Mouse (Mus musculus) spleen, postnatal 14 days (tissue): ENCODE measurements around the gene Fstl3.
"Not testable (repeated sequence)": the region's sequence is repeated elsewhere in the genome, so short reads cannot be mapped to it uniquely, and the experiment has no call there.

ENCODE experiments used
- DNase-seq, 2 experiments: peaks; one replicate each; pipeline ENCODE4 v3.0.0; 2021 to 2022; ENCODE audit warnings: low spot score in 2 of 2

Gene Fstl3

DNA sequence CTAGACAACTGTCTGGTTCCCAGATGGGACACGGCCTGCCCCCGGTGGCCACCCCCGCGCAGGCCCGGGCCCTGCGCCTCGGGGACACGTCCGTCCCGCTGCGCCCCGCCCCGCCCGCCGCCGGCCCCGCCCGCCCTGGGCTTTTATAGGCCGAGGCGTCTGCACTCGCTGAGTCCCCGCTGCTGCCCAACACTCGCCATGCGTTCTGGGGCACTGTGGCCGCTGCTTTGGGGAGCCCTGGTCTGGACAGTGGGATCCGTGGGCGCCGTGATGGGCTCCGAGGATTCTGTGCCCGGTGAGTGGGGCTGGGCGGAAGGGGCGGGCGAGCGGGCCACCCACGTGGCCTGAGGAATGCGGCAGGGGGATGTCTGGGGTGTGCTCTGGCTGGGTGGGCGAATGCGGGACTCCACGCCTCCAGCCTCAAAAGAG lies at the start of gene Fstl3:
Fstl3 (plus strand) TSS at position 170 of the 429 bp plus-strand sequence.
- DNase-seq = no peak

DNA sequence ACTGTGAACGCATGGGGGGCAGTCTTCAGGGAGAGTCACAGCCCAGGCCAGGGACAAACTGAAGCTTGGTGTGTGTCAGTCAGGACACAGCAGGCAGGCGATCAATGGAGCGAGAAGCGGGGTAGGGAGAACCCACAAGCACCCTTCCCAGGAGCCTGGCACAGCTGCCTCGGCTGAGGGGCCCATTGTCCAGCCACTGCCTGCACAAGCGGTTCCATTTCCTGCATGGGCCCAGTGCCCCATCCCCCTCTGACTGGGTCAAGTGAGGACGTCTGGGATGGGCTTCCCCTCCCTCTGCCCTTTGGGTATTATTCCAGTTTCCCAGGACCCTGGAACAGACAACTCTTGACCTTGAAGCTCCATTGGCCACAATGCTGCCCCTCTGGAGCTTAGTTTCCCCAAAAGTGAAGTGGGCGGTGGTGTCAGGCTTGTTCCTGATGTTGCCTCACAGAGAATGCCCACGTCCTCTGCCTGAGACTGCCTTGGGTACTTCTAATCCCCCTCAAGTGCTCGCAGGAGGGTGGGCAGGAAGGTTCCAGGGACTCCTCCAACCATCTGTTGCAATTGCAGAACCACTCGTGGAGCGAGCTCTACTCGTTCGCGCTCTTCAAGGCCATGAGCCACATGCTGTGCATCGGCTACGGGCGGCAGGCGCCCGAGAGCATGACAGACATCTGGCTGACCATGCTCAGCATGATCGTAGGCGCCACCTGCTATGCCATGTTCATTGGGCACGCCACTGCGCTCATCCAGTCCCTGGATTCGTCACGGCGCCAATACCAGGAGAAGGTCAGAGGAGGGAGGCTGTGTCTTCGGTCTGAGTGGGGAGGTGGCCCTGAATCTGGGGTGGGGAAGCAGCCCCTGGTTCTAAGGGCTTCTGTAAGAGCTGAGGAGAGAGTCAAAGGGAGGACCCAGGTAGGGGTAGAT lies 48.5 kb upstream of the Fstl3 start:
- DNase-seq = no peak

DNA sequence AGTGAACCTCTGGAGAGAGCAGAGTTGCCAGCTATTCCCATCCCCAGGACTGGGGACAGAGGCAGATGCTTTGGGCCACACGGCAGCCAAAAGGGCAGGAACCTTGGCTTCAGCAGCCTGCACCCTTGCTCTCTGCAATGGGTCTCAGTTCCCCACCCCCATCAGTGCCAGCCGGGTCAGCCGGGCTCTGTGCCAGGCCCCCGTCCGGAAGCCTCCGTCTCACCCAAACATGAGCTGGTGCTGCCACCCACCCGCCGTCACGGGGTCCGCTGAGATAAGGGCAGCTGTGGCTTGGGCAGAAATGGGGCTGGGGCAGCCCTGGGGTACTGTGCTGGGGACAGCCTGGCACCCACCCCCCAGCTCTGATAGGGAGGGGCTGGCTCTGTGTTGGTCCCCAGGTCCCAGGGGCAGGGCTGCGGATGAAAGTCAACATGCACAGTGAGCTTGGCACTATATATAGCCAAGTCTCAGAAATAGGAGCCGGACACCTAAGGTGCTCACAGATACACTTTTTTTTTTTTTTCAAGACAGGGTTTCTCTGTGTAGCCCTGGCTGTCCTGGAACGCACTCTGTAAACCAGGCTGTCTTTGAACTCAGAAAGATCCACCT lies 47.6 kb upstream of the Fstl3 start:
- DNase-seq = no peak

DNA sequence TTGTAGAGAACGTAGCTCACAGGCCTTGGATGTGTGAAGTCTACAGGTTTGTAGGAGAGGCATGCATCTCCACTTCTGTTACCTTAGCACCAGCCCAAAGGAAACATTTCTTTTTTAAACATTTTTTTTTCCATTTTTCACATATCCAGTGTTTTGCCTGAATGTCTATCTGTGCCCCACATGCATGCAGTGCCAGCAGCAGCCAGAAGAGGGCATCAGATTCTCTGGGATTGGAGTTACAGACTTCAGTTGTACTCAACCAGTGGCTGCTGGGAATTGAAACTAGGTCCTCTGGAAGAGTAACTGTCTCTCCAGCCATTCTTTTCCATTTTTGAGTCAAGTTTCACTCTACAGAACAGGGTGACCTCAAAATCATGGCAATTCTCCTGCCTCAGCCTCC lies 44.6 kb upstream of the Fstl3 start:
- peak in 1 of 2 experiments; percentile 53 for DNase-seq

DNA sequence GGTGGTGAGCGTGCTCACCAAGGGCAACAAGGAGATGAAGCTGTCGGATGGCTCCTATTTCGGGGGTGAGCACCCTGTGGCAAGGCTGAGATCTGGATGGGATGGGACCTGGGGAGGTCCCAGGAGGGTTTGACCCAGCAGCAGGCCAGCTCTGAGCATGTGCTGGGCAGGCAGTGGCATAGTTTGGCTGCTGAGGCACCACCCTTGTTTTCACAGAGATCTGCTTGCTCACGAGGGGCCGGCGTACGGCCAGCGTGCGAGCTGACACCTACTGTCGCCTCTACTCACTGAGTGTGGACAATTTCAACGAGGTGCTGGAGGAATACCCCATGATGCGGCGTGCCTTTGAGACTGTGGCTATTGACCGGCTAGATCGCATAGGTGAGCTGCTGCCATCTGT lies 43.2 kb upstream of the Fstl3 start:
- no peak for DNase-seq

DNA sequence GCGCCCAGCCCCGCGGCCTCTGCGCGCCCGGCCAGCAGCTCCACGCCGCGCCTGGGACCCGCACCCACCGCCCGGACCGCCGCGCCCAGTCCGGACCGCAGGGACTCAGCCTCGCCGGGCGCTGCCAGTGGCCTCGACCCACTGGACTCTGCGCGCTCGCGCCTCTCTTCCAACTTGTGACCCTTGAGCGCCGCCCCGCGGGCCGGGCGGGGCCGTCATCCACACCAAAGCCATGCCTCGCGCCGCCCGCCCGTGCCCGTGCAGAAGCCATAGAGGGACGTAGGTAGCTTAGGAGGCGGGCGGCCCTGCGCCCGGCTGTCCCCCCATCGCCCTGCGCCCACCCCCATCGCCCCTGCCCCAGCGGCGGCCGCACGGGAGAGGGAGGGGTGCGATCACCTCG lies 41.7 kb upstream of the Fstl3 start:
- DNase-seq = no peak

DNA sequence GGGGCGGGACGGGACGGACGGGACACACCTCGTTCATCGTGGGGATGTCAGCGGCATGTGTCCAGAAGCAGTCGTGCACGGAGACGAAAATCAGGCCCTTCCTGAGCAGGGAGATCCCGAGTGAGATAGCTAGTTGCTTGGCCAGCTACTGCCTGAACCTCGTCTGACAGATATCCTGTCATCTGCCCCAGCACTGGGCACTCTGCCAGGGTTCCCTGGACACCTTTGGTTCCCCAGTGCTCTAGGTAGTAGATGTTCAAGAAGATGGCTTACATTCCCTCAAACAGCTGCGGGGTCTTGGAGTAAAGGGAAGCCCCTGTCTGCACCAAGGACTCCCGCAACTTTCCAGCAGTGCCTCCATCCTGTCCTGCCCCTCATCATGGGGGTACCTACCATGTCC lies 40.4 kb upstream of the Fstl3 start:
- DNase-seq = no peak

DNA sequence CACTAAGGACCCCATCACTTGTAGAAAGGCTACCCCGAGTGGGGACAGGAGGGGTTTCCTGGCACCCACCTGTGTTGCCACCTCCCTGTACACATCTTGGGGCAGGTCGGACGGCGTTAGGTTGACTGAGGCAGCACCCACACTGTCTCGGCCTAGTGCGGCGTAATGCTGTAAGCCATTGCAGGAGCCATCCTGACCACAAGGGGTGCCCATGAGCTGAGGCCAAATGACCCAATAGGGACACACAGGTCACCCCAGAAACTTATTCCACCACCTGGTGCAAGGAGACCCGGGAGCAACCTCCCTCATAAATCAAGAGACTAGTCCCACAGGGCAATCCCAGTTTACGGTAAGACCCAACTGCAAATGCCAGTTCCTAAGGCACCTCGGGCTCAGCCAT lies 38.8 kb upstream of the Fstl3 start:
- no peak for DNase-seq

DNA sequence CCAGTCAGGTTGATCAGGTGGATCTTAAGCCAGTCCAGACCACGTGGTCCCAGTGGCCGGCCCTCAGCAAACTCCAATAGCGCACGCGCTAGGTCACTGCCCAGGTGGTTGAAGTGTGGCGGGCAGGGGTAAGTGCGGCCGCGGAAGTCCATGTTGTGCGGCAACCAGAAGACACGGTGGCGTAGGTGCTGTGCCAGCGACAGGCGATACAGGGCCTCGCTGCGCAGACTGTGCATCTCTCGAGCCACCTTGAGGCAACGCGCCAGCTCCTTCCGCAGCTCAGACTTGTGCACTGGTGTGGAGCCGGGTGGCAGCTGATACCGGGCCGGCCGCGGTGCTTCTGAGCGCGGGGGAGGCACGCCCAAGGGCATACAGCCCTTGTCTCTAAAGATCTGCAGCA lies 37.8 kb upstream of the Fstl3 start:
- no peak for DNase-seq

DNA sequence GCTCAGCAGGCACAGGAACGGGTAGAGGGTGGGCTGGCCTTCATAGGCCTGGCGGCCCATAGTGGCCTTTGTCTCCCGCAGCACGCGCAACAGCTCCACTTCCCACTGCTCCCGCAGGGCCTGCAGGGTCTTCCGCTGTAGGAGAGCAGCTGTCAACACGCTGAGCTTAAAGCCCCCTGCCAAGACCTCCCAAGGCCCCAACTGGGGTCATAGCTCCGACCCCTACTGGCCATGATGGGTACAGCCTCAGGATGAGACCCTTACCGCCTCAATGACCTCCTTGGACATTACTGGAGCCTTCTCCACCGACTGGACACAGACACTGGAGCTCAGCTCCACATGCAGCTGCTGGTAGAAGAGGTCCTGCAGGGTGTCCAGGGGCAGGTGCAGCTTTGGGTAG lies 36.2 kb upstream of the Fstl3 start:
- no peak for DNase-seq

DNA sequence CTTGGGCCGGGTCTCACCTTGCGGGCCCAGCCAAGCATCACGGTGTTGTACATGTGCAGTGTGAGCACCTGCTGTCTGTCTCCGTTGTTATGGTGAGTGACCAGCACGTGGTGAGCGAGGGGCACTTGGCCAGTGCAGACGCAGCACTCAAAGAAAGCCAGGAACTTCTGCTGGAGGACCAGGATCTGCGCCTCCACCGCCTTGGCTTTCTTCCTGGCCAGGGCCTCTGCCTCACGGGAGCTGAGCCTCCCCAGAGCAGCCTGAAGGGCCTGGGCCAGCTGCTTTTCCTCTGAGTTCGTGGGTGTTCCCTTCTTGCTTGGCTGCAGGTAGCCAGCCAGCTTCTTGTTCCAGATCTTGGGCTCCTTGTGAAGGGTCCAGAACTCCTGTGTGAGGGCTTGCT lies 33.9 kb upstream of the Fstl3 start:
- DNase-seq = no peak

DNA sequence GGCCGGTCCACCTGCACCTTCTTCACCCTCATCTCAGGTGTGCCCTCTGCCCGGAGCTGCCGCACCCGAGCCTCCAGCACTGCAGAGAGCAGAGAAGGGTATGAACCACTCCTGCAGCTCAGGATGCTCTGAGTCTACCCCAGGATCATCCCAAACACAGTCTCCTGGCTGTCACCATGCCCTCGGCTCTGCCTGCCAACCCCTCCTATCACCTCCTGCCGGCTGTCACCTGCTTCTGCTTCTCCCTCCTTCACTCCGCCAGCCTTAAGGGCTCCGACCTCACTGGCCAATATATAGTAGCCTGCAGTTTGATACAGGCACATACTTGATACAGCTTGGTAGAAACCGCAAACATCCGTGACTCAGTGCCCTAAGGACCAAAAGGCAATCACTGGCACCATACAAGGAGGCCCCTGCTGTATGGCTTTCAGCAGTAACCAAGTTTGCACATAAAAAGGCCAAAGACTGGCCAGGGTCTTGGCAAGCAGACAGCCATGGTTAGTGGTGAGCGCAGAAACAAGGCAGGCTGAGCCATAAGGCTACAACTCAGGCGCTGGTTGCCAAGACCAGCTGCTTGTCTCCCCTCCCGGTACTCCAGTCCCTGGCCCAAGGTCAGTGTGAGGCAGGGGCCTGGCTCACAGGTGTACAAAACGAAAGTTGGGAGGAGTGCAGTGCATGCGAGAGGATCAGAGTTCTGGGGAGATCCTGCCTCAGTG lies 33.3 kb upstream of the Fstl3 start:
- DNase-seq = no peak

DNA sequence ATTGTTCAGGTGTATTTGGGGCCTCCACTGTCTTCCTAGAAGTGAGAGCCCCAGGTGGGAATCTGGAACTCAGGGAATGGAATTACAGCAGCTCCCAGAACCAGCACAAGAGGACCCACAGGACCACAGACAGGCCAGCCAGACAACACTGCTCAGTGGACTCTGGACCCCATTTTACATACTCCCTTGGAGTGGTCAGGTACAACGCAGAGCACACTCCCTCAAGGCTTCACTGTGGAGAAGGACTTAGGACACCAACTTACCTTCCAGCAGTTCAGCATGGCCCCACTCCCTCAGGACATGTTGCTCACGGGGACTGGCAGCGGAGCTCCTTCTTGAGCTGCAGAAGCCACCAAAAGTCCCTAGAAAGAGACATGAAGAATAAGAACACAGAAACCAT lies 31.7 kb upstream of the Fstl3 start:
- no peak for DNase-seq

DNA sequence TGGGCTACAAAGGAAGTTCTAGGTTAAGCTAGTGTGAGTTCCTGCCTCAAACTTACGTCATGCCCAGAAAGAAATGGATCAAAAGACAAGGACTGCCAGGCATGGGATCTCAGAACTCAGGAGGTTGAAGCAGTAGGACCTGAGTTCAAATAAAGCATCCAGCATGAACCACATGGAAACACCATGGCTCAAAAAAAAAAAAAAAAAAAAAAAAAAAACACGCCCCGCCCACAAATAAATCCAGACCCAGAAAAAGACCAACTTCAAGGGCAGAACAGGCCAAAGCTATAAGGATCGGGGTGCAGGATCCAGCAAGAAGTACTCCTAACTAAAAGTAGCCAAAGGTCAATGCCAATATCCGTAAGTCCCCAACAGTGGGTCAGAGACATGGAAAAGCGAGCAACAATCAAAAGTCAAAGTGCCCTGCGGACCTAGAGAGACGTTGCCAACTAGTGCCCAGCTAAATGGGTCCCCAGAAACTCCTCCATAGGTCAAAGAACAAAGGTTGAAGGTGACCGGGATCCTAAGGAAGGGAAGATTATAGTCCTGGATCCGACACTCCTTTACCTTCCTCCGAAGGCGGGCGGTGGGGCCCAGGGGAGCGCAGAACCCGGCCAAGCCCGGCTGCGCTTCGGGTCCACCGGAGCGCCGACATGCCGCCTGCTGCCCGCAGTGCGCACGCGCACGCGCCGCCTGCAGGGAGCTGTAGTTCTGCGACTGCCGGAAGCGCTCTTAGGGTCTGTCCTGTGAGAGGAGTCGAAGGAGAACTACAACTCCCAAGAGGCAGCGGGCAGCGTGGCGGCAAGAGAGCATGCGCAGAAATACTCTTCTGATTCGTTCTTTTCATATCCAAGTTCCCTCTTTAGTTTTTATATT lies 30.9 kb upstream of the Fstl3 start, which contains the start of gene Polrmt:
Polrmt (minus strand) TSS at position 684 of the 876 bp plus-strand sequence.
- peak; percentile 89 to 90 for DNase-seq

DNA sequence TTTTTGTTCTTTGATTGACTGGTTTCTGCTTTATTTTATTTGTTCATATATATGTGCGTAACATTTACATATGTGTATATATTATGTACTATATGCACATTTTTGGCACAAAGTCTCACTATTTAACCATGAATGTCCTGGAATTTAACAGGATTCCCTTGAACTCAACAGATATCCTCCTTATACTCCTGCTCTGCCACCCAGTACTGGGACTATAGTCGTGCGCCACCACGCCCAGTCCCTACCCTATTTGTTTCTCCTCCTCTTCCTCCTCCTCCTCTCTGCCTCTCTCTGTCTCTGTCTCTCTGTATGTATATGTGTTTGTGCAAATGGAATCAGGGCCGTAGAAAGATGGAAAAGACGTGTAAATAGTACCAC lies 30.3 kb upstream of the Fstl3 start:
- DNase-seq = no peak

DNA sequence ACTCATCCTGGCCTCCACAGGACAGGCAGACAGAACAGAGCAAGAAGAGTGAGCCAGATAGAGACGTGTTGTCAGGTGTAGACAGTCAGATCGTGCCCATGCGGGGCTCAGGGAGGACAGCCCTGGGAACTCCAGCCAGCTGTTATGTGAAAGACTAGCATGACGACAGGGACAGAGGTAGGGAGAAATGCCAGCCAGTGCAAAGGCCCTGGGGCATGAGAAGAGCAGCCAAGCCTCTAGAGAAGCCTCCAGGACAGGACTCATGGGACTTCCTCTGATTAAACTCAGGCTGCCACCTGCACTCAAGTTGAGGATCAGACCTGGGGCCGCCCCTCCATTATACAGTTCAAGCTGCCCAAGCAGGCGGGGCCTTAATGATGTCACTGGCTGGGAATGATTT lies 28.6 kb upstream of the Fstl3 start:
- no peak for DNase-seq

DNA sequence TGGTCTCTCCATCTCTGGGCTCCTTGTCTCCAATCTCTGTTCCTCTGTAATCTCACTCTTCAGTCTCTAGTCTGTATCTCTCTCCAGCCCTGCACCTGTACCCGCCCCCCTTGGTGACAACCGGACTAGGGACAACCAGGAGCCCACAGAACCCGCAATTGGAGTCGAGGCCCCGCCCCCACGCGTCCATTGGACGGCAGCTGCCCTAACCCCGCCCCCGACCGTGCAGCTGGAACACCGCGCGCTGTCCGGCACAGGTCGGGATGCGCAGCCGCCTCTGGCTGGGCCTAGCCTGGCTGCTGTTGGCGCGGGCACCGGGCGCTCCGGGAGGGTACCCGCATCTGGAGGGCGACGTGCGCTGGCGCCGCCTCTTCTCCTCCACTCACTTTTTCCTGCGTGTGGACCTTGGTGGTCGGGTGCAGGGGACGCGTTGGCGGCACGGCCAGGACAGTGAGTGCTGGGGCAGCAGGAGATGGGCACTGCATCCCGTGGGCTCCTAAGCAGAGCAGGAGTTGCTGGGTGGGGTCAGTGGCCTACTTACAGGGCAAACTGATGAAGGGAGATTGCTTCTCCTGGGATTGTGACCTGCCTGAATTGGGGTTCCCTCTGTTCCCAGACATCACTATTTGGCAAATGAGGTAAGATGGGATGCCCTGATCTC lies 22.1 kb upstream of the Fstl3 start, which contains the start of gene Fgf22:
Fgf22 (plus strand) TSS at position 221 of the 661 bp plus-strand sequence.
- peak in 1 of 2 experiments; percentile 34 for DNase-seq

DNA sequence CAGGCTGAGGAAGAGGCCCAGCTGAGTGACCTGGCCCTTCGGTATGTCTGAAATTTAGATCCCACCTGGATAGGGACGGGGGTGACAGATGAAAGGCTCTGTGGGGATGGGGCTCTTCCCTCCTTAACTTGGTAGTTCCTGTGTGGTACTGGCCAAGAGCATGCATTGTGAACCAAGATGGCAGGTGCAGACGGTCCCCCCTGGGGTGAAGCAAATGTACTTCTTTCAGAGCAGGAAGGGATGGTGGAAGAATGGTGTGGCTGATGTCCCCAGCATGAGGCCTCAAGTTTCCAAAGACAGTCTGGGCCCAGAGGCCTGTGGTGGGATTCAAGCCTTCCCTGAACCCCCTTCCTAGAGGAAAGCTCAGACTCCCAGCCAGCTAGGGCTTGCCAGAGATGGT lies 21.2 kb upstream of the Fstl3 start:
- no peak for DNase-seq

DNA sequence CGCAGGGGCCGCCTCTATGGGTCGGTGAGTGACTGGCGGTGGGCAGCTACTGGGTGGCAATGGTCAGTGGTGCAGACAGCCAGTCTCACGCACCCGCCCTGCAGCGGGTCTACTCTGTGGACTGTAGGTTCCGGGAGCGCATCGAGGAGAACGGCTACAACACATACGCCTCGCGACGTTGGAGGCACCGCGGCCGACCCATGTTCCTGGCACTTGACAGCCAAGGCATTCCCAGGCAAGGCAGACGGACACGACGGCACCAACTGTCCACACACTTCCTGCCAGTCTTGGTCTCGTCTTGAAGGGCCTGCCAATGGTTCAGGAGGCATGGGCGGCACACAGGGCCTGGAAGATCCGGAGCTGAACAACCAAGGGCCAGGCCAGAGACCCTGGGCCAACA lies 20.4 kb upstream of the Fstl3 start:
- no peak for DNase-seq

DNA sequence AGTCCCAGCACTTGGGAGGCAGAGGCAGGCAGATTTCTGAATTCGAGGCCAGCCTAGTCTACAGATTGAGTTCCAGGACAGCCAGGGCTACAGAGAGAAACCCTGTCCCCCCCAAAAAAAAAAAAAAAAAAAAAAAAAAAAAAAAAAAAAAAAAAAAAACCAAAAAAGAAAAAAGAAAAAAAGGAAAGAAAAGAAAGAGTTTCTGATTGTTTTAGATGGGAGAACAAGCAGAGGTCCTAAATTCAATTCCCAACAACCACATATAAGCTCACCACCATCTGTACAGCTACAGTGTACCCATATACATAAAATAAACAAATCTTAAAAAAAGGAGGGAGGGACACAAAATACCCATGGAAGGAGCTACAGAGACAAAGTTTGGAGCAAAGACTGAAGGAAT lies 17.4 kb upstream of the Fstl3 start:
- DNase-seq = not testable (repeated sequence)

DNA sequence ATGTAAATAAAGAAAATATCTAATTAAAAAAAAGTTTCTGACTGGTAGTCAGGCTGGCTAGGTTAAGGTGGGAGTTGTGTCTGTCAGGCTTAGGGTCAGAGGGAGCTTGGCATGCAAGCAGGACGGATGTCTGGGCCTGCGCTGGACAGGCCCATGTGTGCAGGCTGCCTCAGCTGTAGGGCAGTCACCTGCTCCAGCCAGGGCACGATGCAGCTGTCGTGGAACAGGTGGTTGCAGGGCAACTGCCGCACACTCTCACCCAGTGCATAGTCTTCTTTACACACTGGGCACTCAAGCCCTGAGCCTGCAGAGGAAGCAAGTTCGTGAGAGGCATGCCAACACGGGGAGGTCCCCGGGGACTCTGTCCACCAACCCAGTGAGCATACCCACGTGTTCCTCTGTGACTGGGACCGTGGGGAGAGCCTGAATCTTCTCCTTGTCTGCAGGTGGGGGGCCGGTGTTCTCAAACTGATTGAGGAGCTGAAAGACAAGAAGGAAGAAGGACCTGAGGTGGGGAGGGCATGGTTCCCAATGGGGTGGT lies 16.4 kb upstream of the Fstl3 start:
- DNase-seq = no peak
